Mouse (Mus musculus): ENCODE results near the gene Il31ra.

Gene Il31ra

DNA sequence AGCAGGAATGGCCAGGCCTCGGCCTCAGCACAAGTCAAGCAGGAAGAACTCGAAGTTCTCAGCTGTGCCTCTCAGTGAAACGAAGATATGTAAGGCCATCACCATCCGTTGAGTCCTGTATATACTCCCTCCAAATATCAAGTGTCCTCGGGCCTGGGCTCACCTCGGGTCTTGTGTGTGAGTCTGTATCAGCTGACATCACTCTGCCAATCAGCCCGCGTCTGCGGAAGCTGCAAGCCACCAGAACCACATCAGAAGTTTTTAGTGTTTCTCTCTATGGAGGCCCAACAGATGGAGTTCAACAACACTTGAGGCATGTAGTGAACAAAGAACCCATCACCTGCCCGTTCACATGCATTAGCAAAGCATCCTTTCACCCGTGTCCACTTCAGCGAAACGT is 86.5 kb downstream of the Il31ra start:
- no peak for DNase-seq

DNA sequence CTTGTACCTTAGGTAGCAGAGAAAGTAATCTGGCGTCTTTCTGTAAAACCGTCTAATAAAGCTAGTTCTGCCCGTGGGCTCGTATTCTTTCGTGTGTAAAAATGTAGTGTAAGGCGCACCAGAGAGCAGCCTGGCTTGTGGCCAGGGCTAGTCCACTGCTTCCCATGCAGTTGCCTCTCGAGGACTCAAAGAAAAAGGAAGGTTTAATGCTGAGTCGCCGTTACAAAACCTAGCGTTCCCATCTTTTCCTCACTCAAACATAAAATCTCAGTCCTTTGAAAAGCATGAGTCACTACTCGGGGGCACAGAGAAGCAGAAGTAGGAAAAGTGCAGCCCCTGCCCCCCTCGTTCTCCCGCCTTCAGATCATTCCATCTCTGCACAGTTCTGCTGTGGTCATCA is 87.4 kb downstream of the Il31ra start:
- DNase-seq, result no peak

DNA sequence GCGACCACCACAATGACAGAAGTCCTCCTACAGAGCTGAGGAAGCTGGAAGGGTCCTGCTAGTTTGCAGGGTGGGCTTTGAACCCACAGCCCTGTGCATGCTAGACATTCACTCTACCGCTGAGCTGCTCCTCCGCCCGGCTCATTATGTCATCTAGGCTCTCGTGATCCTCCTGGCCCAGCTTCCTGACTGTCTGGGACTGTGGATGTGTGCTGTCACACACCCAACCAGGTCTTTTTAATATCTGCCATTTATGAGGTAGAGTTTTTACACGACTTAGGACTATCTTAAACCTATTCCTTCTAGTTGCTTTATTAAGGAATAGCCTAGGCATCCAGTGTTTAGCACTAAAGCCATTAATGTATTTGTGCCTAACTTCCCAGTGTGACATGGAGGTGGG is 88.7 kb downstream of the Il31ra start:
- no peak for DNase-seq

DNA sequence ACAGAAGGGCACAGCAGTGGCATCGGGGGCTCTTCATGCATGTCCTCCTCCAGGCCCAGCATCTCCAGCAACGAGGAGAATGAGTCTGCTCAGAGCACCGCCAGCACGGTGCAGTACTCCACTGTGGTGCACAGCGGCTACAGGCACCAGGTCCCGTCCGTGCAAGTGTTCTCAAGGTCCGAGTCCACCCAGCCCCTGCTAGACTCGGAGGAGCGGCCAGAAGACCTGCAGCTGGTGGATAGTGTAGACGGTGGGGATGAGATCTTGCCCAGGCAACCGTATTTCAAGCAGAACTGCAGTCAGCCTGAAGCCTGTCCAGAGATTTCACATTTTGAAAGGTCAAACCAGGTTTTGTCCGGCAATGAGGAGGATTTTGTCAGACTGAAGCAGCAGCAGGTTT is 90.3 kb downstream of the Il31ra start:
- no peak for DNase-seq

DNA sequence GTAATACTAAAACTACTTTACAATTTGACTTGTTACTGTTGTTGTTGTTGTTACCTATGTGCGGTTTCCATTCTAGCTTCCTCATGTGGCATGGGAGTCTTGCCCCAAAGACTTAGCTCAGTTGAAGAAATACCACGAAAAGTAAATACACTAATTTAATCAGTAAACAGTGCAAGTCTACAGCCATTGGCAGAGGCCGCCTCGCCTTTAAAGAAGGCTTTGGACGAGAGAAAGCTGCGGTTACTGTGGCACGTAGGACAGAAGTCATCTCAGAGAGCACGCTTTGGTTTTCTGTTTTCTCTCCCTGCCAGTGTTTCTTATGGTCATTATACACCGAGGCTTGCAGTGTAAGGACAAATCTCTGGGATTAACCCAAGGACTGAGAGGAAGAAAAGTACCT is 93.7 kb downstream of the Il31ra start:
- no peak for DNase-seq

DNA sequence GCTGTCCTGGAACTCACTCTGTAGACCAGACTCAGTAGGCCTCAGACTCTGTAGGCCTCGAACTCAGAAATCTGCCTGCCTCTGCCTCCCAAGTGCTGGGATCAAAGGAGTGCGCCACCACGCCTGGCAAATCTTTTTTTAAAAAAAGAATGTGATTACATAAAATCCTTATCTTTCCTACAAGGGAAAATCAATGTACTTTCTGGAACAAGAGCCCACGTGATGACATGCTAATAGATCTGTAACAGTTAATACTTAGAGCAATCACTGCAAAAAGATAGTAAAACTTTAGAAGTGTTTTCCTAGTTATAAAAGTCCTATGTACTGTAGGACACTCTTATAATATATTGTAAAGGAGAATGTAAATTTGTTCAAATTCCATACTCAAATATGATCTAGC is 94.1 kb downstream of the Il31ra start:
- DNase-seq, result no peak

DNA sequence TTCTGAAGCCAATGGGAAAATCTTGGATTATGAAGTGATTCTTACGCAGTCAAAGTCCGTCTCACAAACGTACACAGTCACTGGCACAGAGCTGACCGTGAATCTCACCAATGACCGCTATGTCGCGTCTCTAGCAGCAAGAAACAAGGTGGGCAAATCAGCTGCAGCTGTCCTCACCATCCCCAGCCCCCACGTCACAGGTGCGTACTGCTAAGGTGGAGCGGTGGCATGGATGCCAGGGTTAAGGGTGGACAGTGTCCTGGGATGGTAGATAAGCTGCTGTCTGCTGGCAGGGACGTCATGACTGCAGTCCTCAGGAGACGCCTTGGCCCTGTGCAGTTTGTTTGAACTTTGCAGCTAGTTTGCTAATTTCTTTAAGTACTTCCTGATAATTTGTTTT is 99.6 kb downstream of the Il31ra start:
- no peak for DNase-seq

DNA sequence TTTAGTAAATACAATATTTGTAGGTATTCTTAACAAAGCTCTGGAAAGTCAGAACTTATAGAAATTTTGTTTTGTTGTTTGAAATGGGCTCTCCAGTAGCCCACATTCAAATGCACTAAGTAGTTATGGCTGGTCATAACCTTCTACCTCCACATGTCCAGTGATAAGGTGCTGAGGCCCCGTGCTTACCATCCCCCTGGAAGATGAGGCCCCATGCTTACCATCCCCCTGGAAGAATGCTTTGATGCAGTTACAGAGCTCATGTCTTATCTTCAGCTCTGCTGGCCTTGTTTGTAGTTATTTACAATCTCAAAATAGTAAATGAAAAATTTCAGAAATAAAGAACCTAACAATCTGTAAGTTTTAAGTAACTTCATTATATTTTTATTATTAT is 101.9 kb downstream of the Il31ra start:
- no peak for DNase-seq

DNA sequence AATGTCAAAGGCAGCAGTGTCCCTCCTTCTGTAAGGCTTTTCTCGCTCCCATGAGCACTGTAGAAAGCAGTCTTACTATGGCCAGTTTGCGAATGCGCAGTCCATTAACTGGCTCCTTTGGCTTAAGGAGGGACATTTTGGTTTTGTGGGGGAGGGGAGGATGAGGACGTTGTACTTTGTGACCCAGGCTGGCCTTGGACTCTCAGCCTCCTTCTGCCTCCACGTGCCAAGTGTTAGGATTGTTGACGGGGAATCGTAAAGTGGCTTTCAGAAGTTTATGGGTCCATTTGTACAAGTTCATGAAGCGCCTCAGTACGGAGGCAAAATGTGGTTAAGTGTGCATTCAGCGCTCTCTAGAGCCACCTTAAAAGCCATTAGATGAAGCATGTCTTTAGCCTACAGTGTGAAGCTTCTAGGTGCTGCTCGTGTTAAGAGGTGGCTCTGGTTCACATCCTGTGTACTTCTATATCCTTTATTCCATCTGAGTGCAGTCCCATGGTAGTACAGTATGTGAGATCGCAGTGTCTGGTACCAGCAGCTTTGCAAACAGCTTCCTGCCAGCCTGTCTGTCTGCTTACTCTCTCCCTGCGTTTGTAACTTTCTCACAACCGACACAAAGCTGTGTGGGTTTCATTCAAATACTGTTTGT is 102.4 kb downstream of the Il31ra start:
- no peak for DNase-seq

DNA sequence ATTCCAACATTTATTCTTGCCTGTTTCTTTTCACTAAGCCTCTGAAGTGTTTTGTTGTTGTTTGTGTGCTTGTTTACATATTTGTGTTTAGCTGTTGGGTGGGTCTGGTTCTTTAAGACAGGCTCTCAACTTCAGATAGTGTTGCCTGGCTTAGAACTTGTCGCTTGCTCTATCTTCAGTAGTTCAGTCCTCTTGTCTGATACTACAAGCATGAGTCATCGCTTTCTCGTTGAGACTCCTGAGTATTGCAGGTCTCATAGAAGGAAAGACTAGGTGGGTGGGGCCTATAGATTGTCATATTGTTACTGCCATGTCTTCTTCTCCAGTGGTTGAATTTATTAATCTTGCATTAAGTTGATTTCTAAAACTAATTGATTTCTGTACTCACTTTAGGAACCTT is 104.1 kb downstream of the Il31ra start:
- DNase-seq, result no peak

DNA sequence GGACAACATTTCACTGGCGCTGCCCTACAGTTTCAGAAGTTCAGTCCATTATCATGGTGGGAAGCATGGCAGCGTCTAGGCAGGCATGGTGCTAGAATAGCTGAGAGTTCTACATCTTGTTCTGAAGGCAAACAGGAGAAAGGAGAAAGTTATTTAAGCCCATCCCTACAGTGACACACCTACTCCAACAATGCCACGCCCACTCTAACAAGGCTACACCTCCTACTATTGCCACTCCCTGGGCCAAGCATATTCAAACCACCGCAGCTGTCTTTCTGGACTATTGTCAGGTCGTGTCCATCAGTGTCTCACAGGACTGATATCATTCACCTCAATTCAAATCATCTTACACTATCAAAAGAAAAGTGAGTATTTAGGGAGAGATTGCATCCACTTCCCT is 107.5 kb downstream of the Il31ra start:
- DNase-seq, result no peak

DNA sequence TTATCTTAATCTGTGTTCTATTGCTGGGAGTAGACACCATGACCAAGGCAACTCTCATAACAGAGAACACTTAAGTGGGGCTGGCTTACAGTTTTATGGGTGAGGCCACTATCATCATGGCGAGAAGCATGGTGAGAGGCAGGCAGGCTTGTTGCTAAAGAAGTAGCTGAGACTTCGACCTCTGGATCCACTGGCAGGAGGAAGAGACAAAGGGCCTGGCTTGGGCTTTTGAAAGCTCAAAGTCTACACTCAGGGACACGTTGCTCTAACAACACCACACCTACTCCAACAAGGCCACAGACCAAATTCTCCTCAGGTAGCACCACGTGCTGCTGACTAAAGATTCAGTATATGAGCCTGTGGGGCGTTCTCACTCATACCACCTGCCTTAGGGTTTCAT is 107.9 kb downstream of the Il31ra start:
- DNase-seq, result no peak

DNA sequence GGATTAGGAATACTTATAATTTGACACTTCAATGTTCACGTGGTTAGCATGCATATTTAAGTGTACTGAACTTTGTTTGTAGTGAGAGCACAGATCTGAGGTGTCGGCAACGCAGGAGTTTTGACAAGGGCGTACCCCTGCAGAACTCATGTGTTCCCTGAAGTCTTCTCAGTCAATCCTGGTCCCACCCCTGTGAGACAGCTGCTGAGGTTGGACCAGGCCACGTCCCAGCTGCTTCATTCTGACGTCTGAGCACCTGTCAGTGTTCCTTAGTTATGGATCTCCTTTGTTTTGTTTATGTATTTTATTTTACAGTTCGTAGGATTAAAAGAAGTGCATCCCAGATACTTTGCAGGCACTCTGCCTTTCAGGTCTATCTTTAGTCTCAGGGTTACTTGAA is 111.1 kb downstream of the Il31ra start:
- DNase-seq, result no peak

DNA sequence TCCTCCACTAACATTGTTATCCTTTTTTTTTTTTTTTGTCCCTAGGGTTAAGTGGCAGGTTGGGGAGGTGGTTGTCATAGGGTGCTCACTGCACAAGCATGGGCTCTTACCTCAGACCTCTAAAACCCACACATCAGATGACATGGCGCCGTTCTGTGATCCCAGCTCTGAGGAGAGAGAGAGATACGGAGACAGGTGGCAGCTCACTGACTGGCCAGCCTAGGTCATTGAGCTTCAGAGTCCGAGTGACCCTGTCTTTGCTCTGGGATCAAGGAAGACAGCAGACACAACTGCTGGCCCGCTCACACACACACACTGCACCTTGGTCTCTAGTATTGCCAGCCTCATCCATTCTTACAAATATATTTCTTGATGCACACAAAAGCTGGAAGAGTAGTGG is 111.6 kb downstream of the Il31ra start:
- no peak for DNase-seq

DNA sequence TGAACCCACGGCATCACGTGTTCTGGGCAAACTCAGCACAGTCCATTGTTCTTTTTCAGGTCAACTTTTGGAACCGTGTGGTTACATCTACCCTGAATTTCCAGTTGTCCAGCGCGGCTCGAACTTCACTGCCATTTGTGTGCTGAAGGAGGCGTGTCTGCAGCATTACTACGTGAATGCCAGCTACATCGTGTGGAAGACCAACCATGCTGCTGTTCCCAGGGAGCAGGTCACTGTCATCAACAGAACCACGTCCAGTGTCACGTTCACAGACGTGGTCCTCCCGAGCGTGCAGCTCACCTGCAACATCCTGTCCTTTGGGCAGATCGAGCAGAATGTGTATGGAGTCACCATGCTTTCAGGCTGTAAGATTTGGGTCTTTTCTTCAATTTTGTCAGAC is 114.2 kb downstream of the Il31ra start:
- no peak for DNase-seq

DNA sequence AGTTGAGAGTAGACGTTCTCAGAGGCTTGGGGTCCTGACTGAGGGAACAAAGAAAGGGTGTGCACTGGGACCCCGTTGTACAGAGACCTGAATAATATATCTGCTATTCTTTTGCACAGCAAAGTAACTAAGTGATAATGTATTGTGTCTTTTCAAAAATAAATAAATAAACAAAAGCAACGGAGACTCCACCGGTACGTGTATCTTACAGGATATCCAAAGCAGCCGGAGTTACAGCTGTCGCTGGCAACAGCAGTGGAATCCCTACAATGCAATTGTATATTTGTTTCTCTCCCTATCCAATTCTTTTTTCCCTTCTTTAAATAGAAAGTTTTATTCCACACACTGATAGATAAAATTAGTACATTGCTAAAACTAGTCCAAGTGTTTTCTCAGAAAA is 115.1 kb downstream of the Il31ra start:
- DNase-seq, result no peak

DNA sequence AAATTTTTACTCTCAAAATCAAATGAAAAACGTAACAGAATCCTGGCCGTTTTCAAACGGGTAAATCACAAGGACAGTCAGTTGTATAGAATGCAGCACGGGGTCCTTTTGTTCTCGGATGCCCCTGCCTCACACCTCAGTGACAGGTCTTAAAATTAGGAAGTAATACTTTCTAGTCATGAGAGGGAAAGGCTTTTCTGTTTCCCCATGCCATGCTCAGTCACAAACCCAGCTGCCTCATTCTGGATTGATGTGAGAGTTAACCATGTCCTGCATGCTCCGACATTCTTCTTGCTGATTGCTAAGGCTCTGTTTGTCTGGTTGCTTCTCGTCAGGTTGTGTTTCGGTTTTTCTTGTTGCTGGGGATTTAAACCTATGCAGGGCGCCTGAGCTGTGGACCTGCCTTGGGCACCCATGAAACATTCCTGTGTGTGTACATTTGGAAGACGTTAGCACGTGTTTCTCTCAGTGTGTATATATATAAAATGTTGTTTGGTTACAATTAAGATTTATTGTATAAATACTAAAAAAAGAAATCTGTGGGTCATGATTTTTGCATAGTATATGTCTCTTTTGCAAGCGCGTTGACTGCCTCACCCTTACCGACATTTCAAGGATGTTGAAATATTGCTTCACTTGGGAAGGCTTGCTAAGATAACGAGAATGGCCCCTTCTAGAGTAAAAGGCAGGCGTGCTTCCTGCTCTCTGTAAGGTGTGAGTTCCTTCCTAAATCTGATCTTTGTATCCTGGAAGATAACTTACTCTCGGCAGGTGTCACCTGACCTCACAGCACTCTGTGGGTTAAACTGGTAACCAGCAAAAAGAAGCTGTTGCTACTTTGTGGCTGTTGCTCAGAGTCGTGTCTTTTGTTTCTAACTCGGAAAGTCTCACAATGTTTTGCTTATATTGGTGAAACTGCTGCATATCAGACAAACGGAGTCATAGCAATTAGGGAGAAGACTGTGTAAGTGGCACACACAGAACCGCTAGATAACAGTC is 120.1 kb downstream of the Il31ra start:
- DNase-seq, result no peak

DNA sequence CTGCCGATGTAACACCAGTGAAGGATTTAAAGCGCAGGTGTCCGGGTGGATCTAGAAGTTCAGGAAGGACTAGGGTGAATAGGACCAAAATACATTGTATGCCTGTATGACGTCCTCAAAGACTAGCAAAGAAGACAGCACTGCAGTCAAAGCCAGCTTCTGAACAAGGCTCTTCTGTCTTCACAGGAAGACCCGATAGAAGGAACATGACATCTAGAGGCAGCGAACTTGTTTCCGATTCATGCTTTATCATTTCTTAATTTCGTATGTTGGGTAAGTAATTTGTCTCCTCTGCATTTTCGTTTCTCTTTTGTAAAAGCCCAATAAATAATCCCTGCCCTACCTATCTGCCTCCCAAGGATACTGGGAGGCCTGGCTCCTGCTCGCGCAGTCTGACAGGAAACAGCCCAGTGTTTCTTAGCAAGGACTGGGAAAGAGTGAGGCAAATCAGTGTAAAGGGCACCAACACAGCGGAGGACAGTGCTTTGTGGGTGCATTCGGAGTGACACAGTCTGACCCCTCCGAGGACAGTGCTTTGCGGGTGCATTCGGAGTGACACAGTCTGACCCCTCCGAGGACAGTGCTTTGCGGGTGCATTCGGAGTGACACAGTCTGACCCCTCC is 121.6 kb downstream of the Il31ra start:
- no peak for DNase-seq

DNA sequence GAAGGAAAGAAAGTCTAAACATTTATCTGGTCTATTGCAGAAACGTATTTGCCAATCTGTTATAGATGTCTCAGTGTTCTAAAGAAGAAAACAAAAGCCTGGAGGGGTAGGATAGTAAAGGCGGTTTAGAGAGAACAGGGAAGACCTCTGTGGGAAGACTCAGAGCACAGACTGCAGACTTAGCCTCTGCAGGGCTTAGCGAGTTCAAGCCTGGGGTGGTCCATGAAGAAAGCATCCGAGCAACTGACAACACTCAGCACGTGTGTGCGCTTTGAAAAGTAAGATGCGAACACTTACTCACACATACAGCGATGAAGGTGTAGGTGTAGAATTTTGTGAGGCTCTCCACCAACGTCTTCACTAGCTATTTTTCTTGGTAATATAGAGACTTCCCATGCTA is 123.0 kb downstream of the Il31ra start:
- no peak for DNase-seq

All from B cell, adult 2 months (primary cell).